Comparison of ENCODE assay signal across 17 mouse cellular contexts in genomic region chr8:12960609-12961008, GRCm38 (mm10).
"Had no signal": no experiment of that assay in that cellular context is flagged by ENCODE, and none has a peak within 500 bp of the region (broad histone marks: within the 10 kb centered on the region; RNA-seq: fewer than 3 reads in every experiment).

No protein-coding gene starts in this region.

- H3K27ac ChIP-seq: kidney, postnatal 0 days; limb, embryonic 15.5 days; liver, embryonic 13.5 days; midbrain, embryonic 15.5 days; neural tube, embryonic 13.5 days; stomach, embryonic 15.5 days had no signal

- H3K27me3 ChIP-seq: limb, embryonic 15.5 days; liver, embryonic 13.5 days; midbrain, embryonic 15.5 days; neural tube, embryonic 13.5 days; stomach, embryonic 15.5 days had no signal

- H3K4me2 ChIP-seq: limb, embryonic 15.5 days; liver, embryonic 13.5 days; midbrain, embryonic 15.5 days; neural tube, embryonic 13.5 days; stomach, embryonic 15.5 days had no signal

- H3K9me3 ChIP-seq: limb, embryonic 15.5 days; liver, embryonic 13.5 days; midbrain, embryonic 15.5 days; neural tube, embryonic 13.5 days; stomach, embryonic 15.5 days had no signal

- H3K4me1 ChIP-seq: liver, embryonic 13.5 days had no signal

- H3K9ac ChIP-seq: limb, embryonic 15.5 days; liver, embryonic 13.5 days; midbrain, embryonic 15.5 days; neural tube, embryonic 13.5 days; stomach, embryonic 15.5 days had no signal

- DNase-seq: kidney, adult 8-10 months; layer of hippocampus, adult 9-11 months; layer of hippocampus, postnatal 36 days; liver, embryonic 13.5 days; lung, adult 18-20 months; lung, postnatal 36 days; retina, postnatal 1 day; right cerebral cortex, postnatal 4 days; spleen, adult 18-20 months; thymus, adult 2 months; thymus, postnatal 25 days had no signal

- H3K4me3 ChIP-seq: limb, embryonic 15.5 days; liver, embryonic 13.5 days; midbrain, embryonic 15.5 days; neural tube, embryonic 13.5 days; stomach, embryonic 15.5 days had no signal

- ATAC-seq: lung, postnatal 0 days; midbrain, embryonic 15.5 days had no signal

- H3K36me3 ChIP-seq: liver, embryonic 13.5 days; stomach, embryonic 15.5 days had no signal
